Mouse (Mus musculus) liver, adult 2 months (tissue): ENCODE data around the gene Sgpp2. TPM values are rescaled to one million over a fixed set of nuclear protein-coding genes. Genes with fewer than 3 reads are reported as not detected.

Experiments
- DNase-seq: peaks from one replicate; pipeline ENCODE4 v3.0.0-alpha.2; 2011; ENCODE audit warnings: low read depth, low spot score; ENCODE audit errors: extremely low read depth
- H3K27ac ChIP-seq: fragments of 200-500 bp; replicated peaks from 2 replicates; pipeline ENCODE4 v1.5.1; 2012; ENCODE audit warnings: low read depth, mild to moderate bottlenecking, control low read depth, inconsistent platforms, low read length; ENCODE audit not compliant: insufficient read depth
- H3K27me3 ChIP-seq: fragments of 200-500 bp; 2 replicates; pipeline ENCODE4 v1.6.1; 2012; ENCODE audit warnings: mild to moderate bottlenecking, moderate library complexity, low read length, inconsistent platforms; ENCODE audit not compliant: control insufficient read depth, insufficient read depth
- H3K36me3 ChIP-seq: fragments of 200-500 bp; 2 replicates; pipeline ENCODE4 v1.6.1; 2012; ENCODE audit warnings: low read length, inconsistent platforms; ENCODE audit not compliant: control insufficient read depth, insufficient read depth
- H3K4me1 ChIP-seq: fragments of 200-500 bp; 2 replicates; pipeline ENCODE4 v1.6.1; 2011; ENCODE audit warnings: low read length; ENCODE audit not compliant: control insufficient read depth, insufficient read depth
- H3K4me3 ChIP-seq: fragments of 200-500 bp; 2 replicates; pipeline ENCODE4 v1.5.1; 2011; ENCODE audit warnings: low read depth, mild to moderate bottlenecking, control low read depth, low read length, moderate library complexity; ENCODE audit not compliant: insufficient read depth
- H3K79me2 ChIP-seq: fragments of 200-500 bp; 2 replicates; pipeline ENCODE4 v1.6.1; 2012; ENCODE audit warnings: inconsistent platforms, mild to moderate bottlenecking, low read length, moderate library complexity; ENCODE audit not compliant: control insufficient read depth, insufficient read depth
- H3K9ac ChIP-seq: fragments of 200-500 bp; 2 replicates; pipeline ENCODE4 v1.6.1; 2012; ENCODE audit warnings: low read depth, mild to moderate bottlenecking, control low read depth, inconsistent platforms, low read length
- CTCF ChIP-seq: fragments of 200-500 bp; IDR thresholded peaks from 2 replicates; pipeline ENCODE4 v1.5.1; 2011; ENCODE audit warnings: low read depth, low read length, control low read depth
- POLR2A ChIP-seq: fragments of 200-500 bp; IDR thresholded peaks from 2 replicates; pipeline ENCODE4 v1.6.1; 2011; ENCODE audit warnings: low read length, control low read depth; ENCODE audit not compliant: insufficient read depth; ENCODE audit errors: extremely low read depth
- WGBS: fragments of 180-500 bp; shearing (Covaris S2); methylation state at CpG from one replicate; pipeline ENCODE4 v1.1.7; 2018; 5-methylcytosine and 5-hydroxymethylcytosine counted together
- polyA plus RNA-seq: library from polyadenylated mRNA; depleted of rRNA; stranded (reverse); fragments of >200 nt; gene quantifications from 2 replicates; pipeline ENCODE4 v1.2.3, GENCODE M21; 2012
- total RNA-seq: library from RNA; depleted of rRNA; stranded (reverse); fragments of >200 nt; gene quantifications from 2 replicates; pipeline ENCODE4 v1.2.3, GENCODE M21; 2014

Sgpp2 gene
- total and polyA plus RNA-seq, 2 experiments: 0.09 TPM

- no peak for DNase-seq
- H3K79me2 ChIP-seq: no peaks in the 10 kb centered on the region
- no peak for TF ChIP-seq CTCF
- no peak for TF ChIP-seq POLR2A
- H3K27ac ChIP-seq: no peak overlapping the region
- no peak overlapping the region for H3K4me3 ChIP-seq
- H3K4me1 ChIP-seq: no peaks in the 10 kb centered on the region
- no peaks in the 10 kb centered on the region for H3K27me3 ChIP-seq
- no peak overlapping the region for H3K9ac ChIP-seq
- WGBS: 87% methylated on average over 9 of the region's 9 CpGs
- H3K36me3 ChIP-seq: no peaks in the 10 kb centered on the region
These were observed 62.2 kb downstream of the Sgpp2 start for GRCm38 (mm10) chr1:78372316-78372715.

- WGBS: 87% methylated on average over 5 of the region's 5 CpGs
- no peak overlapping the region for H3K27ac ChIP-seq
- DNase-seq: no peak
- no peaks in the 10 kb centered on the region for H3K36me3 ChIP-seq
- H3K4me1 ChIP-seq: no peaks in the 10 kb centered on the region
- H3K79me2 ChIP-seq: no peaks in the 10 kb centered on the region
- no peak overlapping the region for H3K9ac ChIP-seq
- H3K4me3 ChIP-seq: no peak overlapping the region
- H3K27me3 ChIP-seq: no peaks in the 10 kb centered on the region
- TF ChIP-seq POLR2A (no peak), CTCF (no peak)
These were observed 63.7 kb downstream of the Sgpp2 start for GRCm38 (mm10) chr1:78373836-78374235.

- Histone ChIP-seq H3K9ac (no peak overlapping the region), H3K27ac (no peak overlapping the region), H3K79me2 (no peaks in the 10 kb centered on the region), H3K36me3 (no peaks in the 10 kb centered on the region), H3K4me1 (no peaks in the 10 kb centered on the region), H3K27me3 (no peaks in the 10 kb centered on the region), H3K4me3 (no peak overlapping the region)
- no peak for DNase-seq
- WGBS: 85% methylated on average over 3 of the region's 3 CpGs
- TF ChIP-seq CTCF (no peak), POLR2A (no peak)
These were observed 64.9 kb downstream of the Sgpp2 start for GRCm38 (mm10) chr1:78375058-78375457.

- Histone ChIP-seq H3K9ac (no peak overlapping the region), H3K27me3 (no peaks in the 10 kb centered on the region), H3K4me3 (no peak overlapping the region), H3K79me2 (no peaks in the 10 kb centered on the region), H3K27ac (no peak overlapping the region), H3K4me1 (no peaks in the 10 kb centered on the region), H3K36me3 (no peaks in the 10 kb centered on the region)
- no peak for DNase-seq
- TF ChIP-seq POLR2A: no peak
- no peak for TF ChIP-seq CTCF
- WGBS: 93% methylated on average over 4 of the region's 4 CpGs
These were observed 70.8 kb downstream of the Sgpp2 start for GRCm38 (mm10) chr1:78380950-78381349.

- Histone ChIP-seq H3K9ac (no peak overlapping the region), H3K4me3 (no peak overlapping the region), H3K36me3 (no peaks in the 10 kb centered on the region), H3K4me1 (no peaks in the 10 kb centered on the region), H3K27me3 (no peaks in the 10 kb centered on the region), H3K79me2 (no peaks in the 10 kb centered on the region), H3K27ac (no peak overlapping the region)
- DNase-seq: no peak
- TF ChIP-seq POLR2A (no peak), CTCF (no peak)
- WGBS: 71% methylated on average over 4 of the region's 4 CpGs
These were observed 77.7 kb downstream of the Sgpp2 start for GRCm38 (mm10) chr1:78387854-78388253.

GRCm38 (mm10) chr1:78388848-78389247 lies 78.7 kb downstream of the Sgpp2 start:
- DNase-seq: no peak

More at GRCm38 (mm10) chr1:78388848-78389247, 78.7 kb downstream of the Sgpp2 start:
- no peak overlapping the region for H3K4me3 ChIP-seq
- no peaks in the 10 kb centered on the region for H3K4me1 ChIP-seq
- TF ChIP-seq POLR2A: no peak
- no peak for TF ChIP-seq CTCF
- no peak overlapping the region for H3K27ac ChIP-seq
- H3K36me3 ChIP-seq: no peaks in the 10 kb centered on the region
- no peak overlapping the region for H3K9ac ChIP-seq
- H3K79me2 ChIP-seq: no peaks in the 10 kb centered on the region
- WGBS: 47% methylated on average over 3 of the region's 3 CpGs
- no peaks in the 10 kb centered on the region for H3K27me3 ChIP-seq
